Mouse (Mus musculus) small intestine, adult 2 months (tissue): ENCODE data around the gene Rasgef1b.

Experiments used
- CTCF ChIP-seq: fragments of 200-500 bp; IDR thresholded peaks from 2 replicates; pipeline ENCODE4 v1.5.1; 2012; ENCODE audit warnings: low read depth, mild to moderate bottlenecking, control low read depth, inconsistent platforms, low read length, moderate library complexity, mixed read lengths; ENCODE audit not compliant: insufficient replicate concordance, insufficient read length; ENCODE audit errors: extremely low read depth
- POLR2A ChIP-seq: fragments of 200-500 bp; IDR thresholded peaks from 2 replicates; pipeline ENCODE4 v1.6.1; 2012; ENCODE audit warnings: low read depth, mild to moderate bottlenecking, control low read depth, inconsistent platforms, low read length, moderate library complexity

- TF ChIP-seq CTCF, result no peak
- TF ChIP-seq POLR2A, result no peak
Observed at GRCm38 (mm10) chr5:99373570-99374151, 355.2 kb downstream of the Rasgef1b start.
